Mouse (Mus musculus) spleen, postnatal 4 days (tissue): ENCODE measurements around the gene Rhox4b.
"Not testable (repeated sequence)": the region's sequence is repeated elsewhere in the genome, so short reads cannot be mapped to it uniquely, and the experiment has no call there.

Experiments
- DNase-seq, 2 experiments: peaks; one replicate each; pipeline ENCODE4 v3.0.0; 2022; ENCODE audit warnings: low spot score in 2 of 2

The Rhox4b gene

DNA sequence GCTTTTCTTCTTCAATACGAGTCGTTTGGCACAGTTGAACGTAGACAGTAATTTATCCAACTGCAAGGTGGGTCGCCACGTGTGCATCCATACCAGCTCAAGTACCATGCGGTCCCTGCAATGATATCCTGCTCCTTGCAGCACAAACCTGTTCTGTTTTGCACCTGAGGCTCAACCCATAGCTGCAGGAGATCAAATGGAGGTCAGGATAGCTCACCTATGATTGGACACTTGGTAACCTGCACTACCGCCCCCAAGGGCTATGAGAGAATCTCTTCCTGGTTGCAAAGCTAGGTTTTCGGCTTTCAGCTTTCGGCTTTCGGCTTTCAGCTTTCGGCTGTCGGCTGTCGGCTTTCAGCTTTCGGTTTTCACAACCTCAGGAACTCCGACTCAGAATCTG is at the start of gene Rhox4b:
Rhox4b (plus strand) TSS at position 301 of the 400 bp plus-strand sequence.
- not testable (repeated sequence) for DNase-seq

- DNase-seq, result not testable (repeated sequence)
These were observed 41.7 kb upstream of the Rhox4b start, which contains the start of gene Rhox4a2 for GRCm38 (mm10) chrX:37390548-37390947. TSS of gene Rhox4a2 (plus strand) at chrX:37390848.

DNA sequence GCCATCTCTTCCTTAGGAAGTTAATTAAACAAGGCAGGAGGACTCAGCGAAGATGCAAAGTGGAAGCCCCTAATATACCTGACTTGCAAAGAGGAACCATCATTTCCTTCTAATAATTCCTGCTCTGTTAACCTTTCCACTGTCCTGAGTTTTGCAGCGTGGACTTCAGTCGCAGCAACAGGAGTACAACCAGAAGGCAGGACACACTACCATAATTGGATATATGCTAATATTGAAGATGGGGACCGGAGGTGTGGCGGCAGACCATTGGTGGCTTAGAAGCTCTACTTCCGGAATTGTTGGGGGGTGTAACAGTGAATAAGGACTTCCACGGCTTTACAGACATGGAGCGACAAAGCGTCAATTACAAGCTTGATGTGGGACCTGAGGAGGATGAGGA is 20.5 kb upstream of the Rhox4b start, which contains the start of gene Rhox2b:
Rhox2b (plus strand) TSS at position 301 of the 400 bp plus-strand sequence.
- not testable (repeated sequence) for DNase-seq

DNA sequence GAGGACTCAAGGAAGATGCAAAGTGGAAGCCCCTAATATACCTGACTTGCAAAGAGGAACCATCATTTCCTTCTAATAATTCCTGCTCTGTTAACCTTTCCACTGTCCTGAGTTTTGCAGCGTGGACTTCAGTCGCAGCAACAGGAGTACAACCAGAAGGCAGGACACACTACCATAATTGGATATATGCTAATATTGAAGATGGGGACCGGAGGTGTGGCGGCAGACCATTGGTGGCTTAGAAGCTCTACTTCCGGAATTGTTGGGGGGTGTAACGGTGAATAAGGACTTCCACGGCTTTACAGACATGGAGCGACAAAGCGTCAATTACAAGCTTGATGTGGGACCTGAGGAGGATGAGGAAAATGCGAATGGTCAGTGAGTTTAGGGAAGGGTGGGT is 21.1 kb downstream of the Rhox4b start, which contains the start of gene Rhox2c:
Rhox2c (plus strand) TSS at position 301 of the 400 bp plus-strand sequence.
- not testable (repeated sequence) for DNase-seq

DNA sequence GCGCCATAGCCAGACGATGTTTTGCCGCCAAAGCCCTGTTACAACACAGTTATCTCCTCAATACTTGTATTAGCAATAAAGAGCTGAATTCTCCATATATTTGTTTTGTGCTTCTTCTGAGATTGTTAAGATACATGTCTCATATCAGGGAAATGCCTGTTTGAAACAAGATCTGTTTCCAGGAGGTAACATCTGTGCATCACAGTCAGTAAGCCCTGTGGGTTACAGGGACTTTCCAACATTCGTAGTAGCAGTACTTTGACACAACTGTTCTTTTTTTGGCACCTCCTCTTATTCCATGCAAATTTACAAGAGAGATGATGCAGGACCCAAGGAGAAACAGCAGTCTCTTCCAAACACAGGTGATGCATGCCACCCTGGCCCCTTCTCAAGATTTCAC is 26.0 kb downstream of the Rhox4b start, which contains the start of gene Rhox3c:
Rhox3c (plus strand) TSS at position 301 of the 400 bp plus-strand sequence.
- DNase-seq, result not testable (repeated sequence)

DNA sequence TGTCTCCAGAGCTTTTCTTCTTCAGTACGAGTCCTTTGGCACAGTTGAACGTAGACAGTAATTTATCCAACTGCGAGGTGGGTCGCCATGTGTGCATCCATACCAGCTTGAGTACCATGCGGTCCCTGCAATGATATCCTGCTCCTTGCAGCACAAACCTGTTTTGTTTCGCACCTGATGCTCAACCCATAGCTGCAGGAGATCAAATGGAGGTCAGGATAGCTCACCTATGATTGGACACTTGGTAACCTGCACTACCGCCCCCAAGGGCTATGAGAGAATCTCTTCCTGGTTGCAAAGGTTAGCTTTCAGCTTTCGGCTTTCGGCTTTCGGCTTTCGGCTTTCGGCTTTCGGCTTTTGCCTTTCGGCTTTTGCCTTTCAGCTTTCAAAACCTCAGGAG is 47.7 kb downstream of the Rhox4b start, which contains the start of gene Rhox4c:
Rhox4c (plus strand) TSS at position 301 of the 400 bp plus-strand sequence.
- not testable (repeated sequence) for DNase-seq
